Mouse (Mus musculus) monocyte, adult 2 months (primary cell): ENCODE data around the gene Prcd.
"Not testable (repeated sequence)": the region's sequence is repeated elsewhere in the genome, so short reads cannot be mapped to it uniquely, and the experiment has no call there.

Experiments
- DNase-seq, 2 experiments: peaks; one replicate each; pipeline ENCODE4 v3.0.0; 2022; ENCODE audit warnings: low spot score in 2 of 2, low read depth in 1 of 2

Gene Prcd

GRCm38 (mm10) chr11:116653234-116653633, at the start of gene Prcd:
TSS of gene Prcd (plus strand) at chr11:116653534.
- no peak for DNase-seq

- DNase-seq: no peak
These were observed 49.2 kb upstream of the Prcd start for GRCm38 (mm10) chr11:116604097-116604496.

GRCm38 (mm10) chr11:116607717-116608116, 45.6 kb upstream of the Prcd start:
- DNase-seq: no peak

- DNase-seq: no peak
These were observed 43.2 kb upstream of the Prcd start for GRCm38 (mm10) chr11:116609965-116610630.

GRCm38 (mm10) chr11:116611168-116611567, 42.2 kb upstream of the Prcd start:
- not testable (repeated sequence) for DNase-seq

- no peak for DNase-seq
These were observed 41.5 kb upstream of the Prcd start for GRCm38 (mm10) chr11:116611883-116612282.

- no peak for DNase-seq
These were observed 40.8 kb upstream of the Prcd start for GRCm38 (mm10) chr11:116612554-116612953.

GRCm38 (mm10) chr11:116613234-116613633, 40.1 kb upstream of the Prcd start:
- DNase-seq: no peak

- DNase-seq: peak; percentile 80
These were observed 37.4 kb upstream of the Prcd start for GRCm38 (mm10) chr11:116615735-116616437.

GRCm38 (mm10) chr11:116616438-116617118, 36.8 kb upstream of the Prcd start:
- DNase-seq: peak; percentile 72 to 75

GRCm38 (mm10) chr11:116617641-116618040, 35.7 kb upstream of the Prcd start:
- DNase-seq: peak in 1 of 2 experiments; percentile 46

- DNase-seq: no peak
These were observed 34.7 kb upstream of the Prcd start for GRCm38 (mm10) chr11:116618666-116619065.

GRCm38 (mm10) chr11:116619156-116619555, 34.2 kb upstream of the Prcd start:
- no peak for DNase-seq

GRCm38 (mm10) chr11:116619561-116619960, 33.8 kb upstream of the Prcd start:
- no peak for DNase-seq

- no peak for DNase-seq
These were observed 33.3 kb upstream of the Prcd start for GRCm38 (mm10) chr11:116620073-116620472.

- DNase-seq: no peak
These were observed 32.6 kb upstream of the Prcd start for GRCm38 (mm10) chr11:116620559-116621253.

GRCm38 (mm10) chr11:116621258-116621704, 32.1 kb upstream of the Prcd start:
- no peak for DNase-seq

- DNase-seq: peak in 1 of 2 experiments; percentile 48
These were observed 29.8 kb upstream of the Prcd start for GRCm38 (mm10) chr11:116623281-116624124.

GRCm38 (mm10) chr11:116624131-116624832, 29.1 kb upstream of the Prcd start:
- peak; percentile 50 to 86 for DNase-seq
